Mouse (Mus musculus) kidney, postnatal 25 days (tissue): ENCODE results near the gene Vasp.
A peak's percentile ranks its signal among the peaks of the same experiment; 100 is the strongest.

ENCODE experiments used
- DNase-seq, 2 experiments: peaks; one replicate each; pipeline ENCODE4 v3.0.0; 2021; ENCODE audit warnings: mixed read lengths in 2 of 2

The Vasp gene

GRCm38 (mm10) chr7:19231849-19232248, 39.8 kb downstream of the Vasp start:
- peak; percentile 39 to 70 for DNase-seq

GRCm38 (mm10) chr7:19230899-19231298, 40.7 kb downstream of the Vasp start:
- DNase-seq, result peak in 1 of 2 experiments; percentile 51

DNA sequence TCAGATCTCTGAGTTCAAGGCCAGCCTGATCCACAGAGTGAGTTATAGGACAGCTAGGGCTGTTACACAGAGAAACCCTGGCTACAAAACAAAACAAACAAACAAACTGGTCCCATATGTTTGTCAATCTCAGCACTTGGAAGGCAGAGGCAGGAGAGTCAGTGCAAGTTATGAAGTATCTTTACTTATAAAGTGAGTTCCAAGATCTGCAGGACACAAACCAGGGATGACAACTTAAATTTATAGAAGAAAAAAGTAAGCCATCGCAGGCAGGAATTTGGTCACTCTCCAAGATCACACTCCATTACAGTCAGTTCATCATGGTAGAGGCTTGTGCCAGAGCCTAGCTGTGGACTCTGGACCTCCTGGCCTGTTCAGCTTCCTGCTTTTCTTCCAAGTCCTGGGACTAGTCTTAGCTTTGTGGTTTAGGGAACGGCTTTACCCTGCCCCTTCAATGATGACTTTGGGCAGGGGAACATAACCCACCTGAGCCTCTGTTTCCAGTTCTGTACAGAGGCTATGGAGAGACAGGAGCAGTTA, 41.5 kb downstream of the Vasp start:
- DNase-seq, result peak; percentile 62 to 77

GRCm38 (mm10) chr7:19229404-19229803, 42.2 kb downstream of the Vasp start:
- DNase-seq, result no peak

DNA sequence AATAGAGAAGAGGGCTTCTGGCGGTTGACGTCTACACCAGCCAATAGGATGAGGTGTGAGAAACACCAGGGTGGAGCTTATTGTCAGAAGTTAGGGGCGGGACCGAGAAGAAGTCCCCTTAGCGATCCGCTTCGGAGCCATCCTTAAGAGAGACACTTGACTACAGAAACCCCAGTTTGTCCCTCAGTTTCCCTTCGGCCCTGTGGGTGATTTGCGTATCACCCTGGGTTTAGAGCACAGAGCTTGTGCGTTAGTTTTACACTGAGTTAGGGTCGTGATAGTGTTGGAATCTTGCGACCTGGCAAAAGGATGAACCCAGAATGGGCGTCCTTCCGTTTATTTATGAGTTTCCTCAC, 42.8 kb downstream of the Vasp start:
- DNase-seq, result no peak

DNA sequence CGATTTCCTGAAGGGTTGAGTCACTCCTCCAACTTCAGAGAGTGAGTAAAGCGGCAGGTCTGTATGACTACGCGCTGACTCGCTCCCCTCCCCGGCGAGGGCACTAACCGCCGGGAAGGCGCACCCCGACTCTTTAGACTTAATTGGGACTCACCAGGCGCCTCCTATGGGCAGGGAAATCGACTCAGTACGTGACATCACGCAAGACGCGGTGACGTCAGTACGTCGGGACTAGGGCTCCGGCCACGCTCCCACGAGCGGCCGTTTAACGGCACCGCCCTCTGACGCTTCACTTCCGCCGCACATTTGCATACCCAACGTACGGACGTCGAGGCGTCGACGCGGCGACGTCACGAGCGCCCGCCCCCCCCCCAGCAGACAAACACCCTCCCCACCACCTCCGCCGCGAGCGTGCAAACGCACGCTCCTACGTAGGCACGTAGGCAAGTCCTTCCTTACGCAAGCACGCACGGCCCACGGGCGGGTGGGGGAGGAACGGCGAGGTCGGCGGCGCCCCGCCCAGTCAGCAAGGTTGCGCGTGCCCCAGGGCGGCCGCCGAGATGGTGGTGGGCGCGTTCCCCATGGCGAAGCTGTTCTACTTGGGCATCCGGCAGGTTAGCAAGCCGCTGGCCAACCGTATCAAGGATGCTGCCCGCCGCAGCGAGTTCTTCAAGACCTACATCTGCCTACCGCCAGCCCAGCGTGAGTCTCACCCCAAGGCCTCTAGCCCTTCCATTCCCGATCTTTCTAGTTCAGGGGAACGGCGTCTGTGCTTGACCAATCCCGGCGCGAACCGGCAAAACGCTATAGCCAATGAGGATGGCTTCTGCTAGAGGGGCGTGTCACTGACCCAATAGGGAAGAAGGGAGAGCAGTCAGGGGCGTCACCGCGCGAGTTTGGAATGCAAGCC, 43.5 kb downstream of the Vasp start, which contains the start of gene Opa3:
Opa3 (plus strand) TSS at position 452 of the 910 bp plus-strand sequence.
- peak; percentile 100 for DNase-seq

DNA sequence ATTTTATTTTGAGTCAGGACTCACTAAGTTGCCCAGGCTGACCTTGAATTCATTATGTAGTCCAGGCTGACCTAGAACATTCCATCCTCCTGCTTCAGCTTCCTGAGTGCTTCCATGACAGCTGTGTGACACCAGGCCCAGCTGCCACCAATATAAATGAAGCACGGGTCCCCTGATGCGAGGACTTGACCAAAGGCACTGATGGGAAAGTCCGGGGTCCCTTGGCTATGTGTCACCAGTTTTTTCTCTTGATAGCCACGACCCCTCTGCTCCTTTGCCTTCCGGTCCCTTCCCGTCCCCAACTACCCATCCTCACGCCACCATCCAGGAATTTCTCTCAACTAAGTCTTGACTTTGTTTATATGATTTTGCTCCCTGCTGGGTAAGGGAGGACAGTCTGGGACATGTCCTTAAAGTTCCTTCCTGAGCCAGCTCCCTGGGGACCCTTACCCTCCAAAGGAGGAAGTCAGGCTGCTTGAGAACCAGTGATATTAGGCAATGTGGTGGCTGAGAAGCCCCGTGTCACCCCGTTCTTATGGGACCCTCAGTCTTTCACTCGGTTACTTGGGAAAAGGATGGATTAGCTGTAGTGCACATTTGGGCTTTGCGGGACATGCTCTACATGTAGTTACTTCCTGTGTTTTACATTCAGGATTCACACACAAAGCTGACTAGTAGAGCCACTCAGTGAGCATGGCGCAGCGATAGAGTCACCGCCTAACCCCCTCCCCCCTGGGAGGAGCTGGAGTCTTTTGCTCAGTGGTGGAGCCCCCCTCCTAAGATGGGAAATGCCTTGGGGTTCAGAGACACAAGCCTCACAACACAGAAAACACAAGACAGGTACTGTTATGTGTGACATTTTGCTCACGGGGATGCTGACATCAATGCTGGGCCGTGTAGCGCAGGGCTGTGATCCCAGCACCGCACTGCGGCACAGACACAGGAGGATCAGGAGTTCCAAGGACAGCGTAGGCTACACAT, 44.5 kb downstream of the Vasp start:
- DNase-seq, result peak; percentile 35 to 67

GRCm38 (mm10) chr7:19224933-19225332, 46.7 kb downstream of the Vasp start:
- no peak for DNase-seq

DNA sequence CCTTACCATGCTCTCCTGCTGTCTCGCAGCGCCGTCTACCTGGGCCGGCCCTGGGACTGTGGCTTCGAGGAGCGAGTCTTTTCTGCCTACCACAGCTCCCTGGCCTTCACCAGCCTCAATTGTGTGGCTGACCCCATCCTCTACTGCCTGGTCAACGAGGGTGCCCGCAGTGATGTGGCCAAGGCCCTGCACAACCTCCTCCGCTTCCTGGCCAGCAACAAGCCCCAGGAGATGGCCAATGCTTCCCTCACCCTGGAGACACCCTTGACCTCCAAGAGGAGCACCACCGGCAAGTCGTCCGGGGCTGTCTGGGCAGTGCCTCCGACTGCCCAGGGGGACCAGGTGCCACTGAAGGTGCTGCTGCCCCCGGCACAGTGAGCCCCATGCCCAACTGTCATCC, 48.7 kb downstream of the Vasp start:
- no peak for DNase-seq

DNA sequence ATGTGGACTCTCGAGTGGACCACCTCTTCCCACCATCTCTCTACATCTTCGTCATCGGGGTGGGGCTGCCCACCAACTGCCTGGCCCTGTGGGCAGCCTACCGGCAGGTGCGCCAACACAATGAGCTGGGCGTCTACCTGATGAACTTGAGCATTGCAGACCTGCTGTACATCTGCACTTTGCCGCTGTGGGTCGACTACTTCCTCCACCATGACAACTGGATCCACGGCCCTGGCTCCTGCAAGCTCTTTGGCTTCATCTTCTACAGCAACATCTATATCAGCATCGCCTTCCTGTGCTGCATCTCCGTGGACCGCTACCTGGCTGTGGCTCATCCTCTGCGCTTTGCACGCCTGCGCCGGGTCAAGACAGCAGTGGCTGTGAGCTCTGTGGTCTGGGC, 49.4 kb downstream of the Vasp start:
- DNase-seq, result no peak

DNA sequence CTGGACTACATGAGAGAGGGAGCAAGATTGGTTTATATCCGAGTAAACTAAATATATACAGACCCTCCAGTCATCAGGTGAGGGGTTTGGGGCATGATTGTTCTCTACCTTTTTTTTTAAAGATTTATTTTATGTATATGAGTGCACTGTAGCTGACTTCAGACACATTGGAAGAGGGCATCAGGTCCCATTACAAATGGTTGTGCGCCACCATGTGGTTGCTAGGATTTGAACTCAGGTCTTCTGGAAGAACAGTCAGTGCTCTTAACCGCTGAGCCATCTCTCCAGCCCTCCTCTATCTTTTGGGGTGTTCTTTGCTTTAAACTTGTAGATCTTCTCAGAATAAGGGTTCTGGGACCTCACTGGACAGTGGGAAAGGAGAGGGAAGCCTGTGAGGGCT, 51.6 kb downstream of the Vasp start:
- no peak for DNase-seq

DNA sequence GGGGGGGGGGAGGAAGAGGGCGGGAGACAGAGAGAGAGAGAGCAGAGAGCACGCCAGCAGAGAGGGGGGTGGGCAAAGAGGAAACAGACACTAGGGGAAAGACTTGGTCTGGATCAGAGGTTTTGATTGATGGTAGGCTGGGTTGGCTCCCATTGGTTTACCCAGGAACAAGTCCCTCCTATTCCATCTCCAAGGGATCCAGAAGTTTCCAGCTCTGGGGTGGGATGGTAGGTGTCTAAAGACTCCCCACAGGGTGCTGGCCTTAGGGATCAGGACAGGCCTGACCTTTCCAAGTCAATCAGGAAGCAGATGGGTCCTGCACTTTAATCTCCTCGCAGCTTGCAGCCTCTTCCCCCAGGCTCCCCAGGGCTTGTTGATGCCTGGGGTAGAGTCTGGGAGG, 53.7 kb downstream of the Vasp start:
- DNase-seq, result no peak

- DNase-seq, result no peak
These were observed 54.1 kb downstream of the Vasp start for GRCm38 (mm10) chr7:19217492-19217891.

DNA sequence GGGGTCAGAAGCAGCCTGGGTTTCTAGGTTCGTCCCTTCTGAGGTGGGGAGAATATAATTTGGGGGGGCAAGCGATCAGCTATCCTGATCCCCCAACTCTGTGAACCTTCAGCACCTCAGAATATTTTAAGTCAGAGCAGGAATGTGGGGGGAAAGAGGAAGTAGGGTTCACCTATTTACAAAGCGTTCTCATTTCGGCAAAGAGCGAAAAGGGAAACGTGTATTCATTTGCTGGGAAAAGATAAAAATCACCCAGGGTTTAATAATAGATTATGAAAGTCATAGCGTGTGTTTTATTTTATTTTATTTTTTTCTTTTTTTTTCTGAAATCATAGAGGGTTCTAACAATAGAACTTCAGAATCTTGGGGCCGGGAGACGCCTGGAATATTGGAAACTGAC, 56.7 kb downstream of the Vasp start:
- no peak for DNase-seq

- DNase-seq, result no peak
These were observed 57.2 kb downstream of the Vasp start for GRCm38 (mm10) chr7:19214369-19214768.

DNA sequence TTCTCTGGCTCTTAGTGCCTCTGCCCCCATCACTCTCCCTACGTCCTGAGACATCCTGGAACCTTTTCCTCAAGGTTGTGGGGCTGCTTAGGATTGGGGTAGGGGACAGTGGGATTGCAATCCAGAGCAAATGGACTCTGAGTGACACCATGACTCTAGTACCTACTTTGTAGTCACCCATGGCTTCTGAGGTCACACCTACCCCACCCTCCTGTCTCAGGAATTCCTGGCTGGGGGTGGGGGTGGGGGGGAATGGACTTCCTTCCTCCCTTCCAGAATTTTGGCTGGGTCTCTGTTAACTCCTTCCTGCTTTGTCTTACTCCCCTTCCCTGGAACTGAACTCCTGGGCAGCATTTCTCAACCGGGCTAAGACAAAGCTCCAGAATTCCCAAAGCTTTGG, 58.2 kb downstream of the Vasp start:
- no peak for DNase-seq

DNA sequence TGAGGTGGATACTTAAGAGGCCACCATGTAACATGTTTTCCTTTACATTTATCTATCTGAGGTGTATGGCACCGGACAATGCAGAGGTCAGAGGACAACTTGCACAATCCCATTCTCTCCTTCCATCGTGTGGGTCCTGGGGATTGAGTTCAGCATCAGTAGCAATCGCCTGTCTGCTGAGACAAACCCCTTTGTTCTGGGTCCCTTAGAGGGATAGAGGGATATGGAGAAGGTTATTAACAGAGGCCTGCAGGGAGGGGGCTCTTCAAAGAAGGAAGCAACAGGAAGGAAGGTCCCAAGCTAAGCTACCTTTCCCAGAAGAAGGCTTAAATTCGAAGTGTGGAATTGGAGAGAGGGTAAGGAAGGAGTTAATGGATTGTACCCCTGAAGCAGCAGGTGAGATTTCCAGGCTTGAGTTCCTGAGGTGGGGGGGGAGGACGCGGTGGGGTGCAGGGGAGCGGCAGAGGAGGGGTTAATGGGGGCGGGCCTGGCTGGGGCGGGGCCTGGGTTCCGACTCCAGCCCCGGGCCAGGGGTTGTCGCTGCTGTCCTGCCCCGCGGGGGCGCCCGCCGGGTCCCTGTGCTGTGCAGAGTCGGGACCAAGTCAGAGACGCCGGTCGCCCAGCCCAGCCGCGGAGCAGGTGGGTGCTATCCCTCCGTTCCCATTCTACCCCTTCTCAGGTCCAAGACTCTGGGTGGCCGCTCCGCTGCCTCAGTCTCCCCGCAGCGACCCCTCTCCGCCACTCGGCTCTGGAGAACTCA, 59.4 kb downstream of the Vasp start, which contains the start of gene Gpr4:
Gpr4 (plus strand) TSS at position 543 of the 760 bp plus-strand sequence.
- peak; percentile 63 to 78 for DNase-seq

DNA sequence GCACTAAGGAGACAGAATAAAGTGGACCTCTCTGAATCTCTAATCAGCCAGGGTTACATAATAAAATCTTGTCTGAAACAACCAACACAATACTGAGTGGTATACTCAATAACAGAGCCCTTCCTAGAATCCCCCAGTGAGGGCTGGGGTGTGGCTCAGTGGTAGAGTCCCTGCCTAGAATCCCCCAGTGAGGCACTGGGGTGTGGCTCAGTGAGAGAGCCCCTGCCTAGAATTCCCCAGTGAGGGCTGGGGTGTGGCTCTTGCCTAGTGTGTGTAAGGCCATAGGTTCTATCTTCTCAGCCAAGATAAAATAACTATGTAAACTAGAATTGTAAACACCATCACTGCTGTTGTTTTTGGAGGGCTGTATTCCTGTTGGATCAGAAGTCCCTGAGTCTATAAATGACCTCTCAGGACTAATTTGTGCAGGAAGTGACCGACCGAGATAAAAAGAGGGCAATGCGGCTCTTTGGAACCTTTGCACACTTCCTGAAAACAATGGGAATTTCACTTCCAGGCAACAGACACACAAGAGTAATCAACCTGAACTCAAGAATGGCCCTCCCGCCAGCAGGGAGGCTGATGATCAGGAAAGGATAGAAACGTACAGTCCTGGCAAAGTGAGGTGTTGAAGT, 60.5 kb downstream of the Vasp start:
- no peak for DNase-seq

- peak in 1 of 2 experiments; percentile 29 for DNase-seq
These were observed 61.6 kb downstream of the Vasp start for GRCm38 (mm10) chr7:19210010-19210409.

GRCm38 (mm10) chr7:19209494-19209893, 62.1 kb downstream of the Vasp start:
- no peak for DNase-seq

GRCm38 (mm10) chr7:19208944-19209472, 62.6 kb downstream of the Vasp start:
- DNase-seq, result peak; percentile 32 to 86
